Mouse (Mus musculus) thymus, adult 2 months (tissue): ENCODE results near the gene Cmc1.

Source experiments
- CTCF ChIP-seq: fragments of 200-500 bp; IDR thresholded peaks from 2 replicates; pipeline ENCODE4 v1.5.1; 2012; ENCODE audit warnings: mild to moderate bottlenecking, control low read depth, low read length, moderate library complexity, borderline replicate concordance; ENCODE audit not compliant: control insufficient read depth, poor library complexity, insufficient read depth; ENCODE audit errors: extremely low read depth
- POLR2A ChIP-seq: fragments of 200-500 bp; IDR thresholded peaks from 2 replicates; pipeline ENCODE4 v1.6.1; 2012; ENCODE audit warnings: mild to moderate bottlenecking, low read length, control low read depth, moderate library complexity; ENCODE audit not compliant: control insufficient read depth, poor library complexity, insufficient read depth; ENCODE audit errors: extremely low read depth

- TF ChIP-seq CTCF = no peak
- no peak for TF ChIP-seq POLR2A
Measured at GRCm38 (mm10) chr9:118150429-118151220, 648 bp upstream of the Cmc1 start.
